Mouse (Mus musculus) heart, adult 18-20 months (tissue): ENCODE data around the gene Cfap126. TPM values are rescaled to one million over a fixed set of nuclear protein-coding genes. Genes with fewer than 3 reads are reported as not detected.
"Not testable (repeated sequence)": the region's sequence is repeated elsewhere in the genome, so short reads cannot be mapped to it uniquely, and the experiment has no call there.

ENCODE experiments used
- DNase-seq, 2 experiments: peaks; one replicate each; pipeline ENCODE4 v3.0.0; 2021 to 2022; ENCODE audit warnings: mixed read lengths in 1 of 2
- total RNA-seq, 2 experiments: library from RNA; stranded (reverse); gene quantifications; 2 replicates each; pipeline ENCODE4 v1.2.3; 2021

Gene Cfap126
- total RNA-seq, 2 experiments from 2014 or later: 0.60 to 1.4 TPM

DNA sequence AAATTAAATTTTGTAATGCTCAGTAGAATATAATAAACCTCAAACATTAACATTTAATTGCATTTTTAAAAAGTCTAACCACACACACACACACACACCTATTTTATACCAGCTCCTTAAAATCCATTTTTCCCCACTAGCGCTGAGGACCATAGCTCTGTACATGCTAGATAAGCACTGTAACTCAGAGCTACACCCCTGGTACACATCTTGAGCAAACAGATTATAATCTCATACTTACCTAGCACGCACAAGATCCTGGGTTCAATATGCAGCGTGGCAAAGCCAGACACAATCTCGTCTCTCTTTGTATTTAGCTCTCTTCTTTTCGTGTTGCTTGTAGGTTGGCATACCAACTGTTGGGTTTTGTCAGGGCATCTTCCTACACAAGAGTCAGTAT lies 10.7 kb downstream of the Cfap126 start:
- no peak for DNase-seq

GRCm38 (mm10) chr1:171129251-171129650 lies 15.5 kb downstream of the Cfap126 start:
- peak; percentile 50 to 81 for DNase-seq

DNA sequence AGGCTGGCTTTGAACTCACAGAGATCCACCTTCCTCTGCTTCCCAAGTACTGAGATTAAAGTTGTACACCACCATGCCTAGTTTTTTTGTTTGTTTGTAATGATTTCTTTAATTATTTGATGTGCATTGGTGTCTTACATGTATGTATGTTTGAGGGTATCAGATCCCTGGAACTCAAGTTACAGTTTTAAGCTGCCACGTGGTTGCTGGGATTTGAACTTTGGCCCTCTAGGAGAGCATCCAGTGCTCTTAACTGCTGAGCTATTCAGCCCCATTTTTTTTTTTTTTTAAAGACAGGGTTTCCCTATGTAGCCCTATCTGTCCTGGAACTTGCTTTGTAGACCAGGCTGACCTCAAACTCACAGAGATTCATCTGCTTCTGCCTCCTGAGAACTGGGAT lies 17.3 kb downstream of the Cfap126 start:
- no peak for DNase-seq

DNA sequence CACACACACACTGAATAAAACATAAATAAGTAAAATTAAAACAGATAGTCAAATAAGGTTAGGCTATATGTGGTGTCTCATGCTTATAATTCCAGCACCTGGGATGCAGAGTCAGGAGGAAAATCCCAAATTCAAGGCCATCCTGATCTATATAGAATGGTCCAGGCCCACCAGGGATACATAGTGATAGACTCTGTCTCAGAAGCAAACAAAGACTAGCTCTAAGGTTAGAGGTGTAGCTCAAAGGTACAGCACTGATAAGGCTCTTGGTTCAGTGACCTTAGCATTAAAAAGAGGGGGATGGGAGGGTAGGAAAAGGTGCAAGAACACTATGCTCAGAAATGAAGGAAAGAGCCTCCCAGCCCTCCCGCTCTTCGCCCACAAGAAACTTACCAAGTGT lies 21.9 kb downstream of the Cfap126 start:
- DNase-seq: no peak

GRCm38 (mm10) chr1:171137486-171138155 lies 23.9 kb downstream of the Cfap126 start:
- DNase-seq: not testable (repeated sequence)

DNA sequence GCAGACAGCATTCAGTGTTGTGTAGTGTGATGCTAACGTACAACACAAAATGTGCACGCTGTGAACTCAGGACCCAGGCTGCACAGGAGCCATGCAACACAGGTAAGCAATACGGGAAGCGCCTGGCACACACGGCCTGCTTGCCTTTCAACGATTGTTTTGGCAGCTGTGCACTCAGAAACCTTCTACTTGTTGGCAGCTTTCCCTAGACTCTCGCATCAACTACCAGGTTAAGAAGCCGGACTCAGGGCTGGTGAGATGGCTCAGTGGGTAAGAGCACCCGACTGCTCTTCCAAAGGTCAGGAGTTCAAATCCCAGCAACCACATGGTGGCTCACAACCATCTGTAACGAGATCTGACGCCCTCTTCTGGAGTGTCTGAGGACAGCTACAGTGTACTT lies 29.3 kb downstream of the Cfap126 start:
- peak; percentile 37 to 54 for DNase-seq

DNA sequence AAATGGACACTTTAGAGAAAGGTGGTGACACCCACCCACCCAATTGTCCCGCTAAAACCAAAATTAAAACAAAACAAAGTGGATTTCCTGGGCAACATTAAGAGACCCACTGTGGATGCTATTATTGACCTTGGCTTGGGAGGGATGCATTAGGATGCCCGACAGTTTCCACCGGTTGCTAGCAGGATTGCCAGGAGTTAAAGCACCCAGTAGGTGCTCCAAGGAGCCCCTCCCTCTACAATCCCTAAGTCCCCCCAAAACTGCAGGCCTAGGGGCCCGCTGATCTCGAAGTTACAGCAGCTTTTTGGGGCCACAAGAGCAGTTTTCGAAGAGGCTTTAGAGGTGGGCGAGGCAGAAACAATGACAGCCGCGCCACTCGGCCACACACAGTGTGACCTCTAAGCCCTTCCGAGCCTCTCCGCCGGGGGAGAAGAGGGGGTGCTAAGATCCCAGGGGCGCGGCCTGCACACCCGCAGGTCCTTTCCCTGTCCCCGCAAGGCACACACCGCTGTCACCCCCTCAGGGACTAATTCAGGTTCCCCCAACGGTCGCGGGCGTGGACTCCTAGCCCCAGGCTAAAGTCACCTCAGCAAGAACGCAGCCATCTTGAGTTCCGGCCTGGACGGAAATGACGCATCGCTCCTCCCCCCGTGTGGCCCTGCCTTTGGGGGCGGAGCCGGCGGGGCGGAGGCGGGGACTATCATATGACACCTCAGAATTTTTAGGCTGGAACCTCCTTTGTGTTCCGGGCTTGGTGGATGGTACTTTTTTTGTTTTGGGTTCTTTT lies 36.4 kb downstream of the Cfap126 start, which contains the start of the genes Sdhc and Mpz:
TSS of gene Sdhc (minus strand) at position 630 of the 787 bp plus-strand sequence.
TSS of gene Mpz (plus strand) at position 738 of the 787 bp plus-strand sequence.
- peak; percentile 96 to 99 for DNase-seq

- peak in 1 of 2 experiments; percentile 27 for DNase-seq
These were observed 37.2 kb downstream of the Cfap126 start for GRCm38 (mm10) chr1:171150838-171151391.

GRCm38 (mm10) chr1:171151966-171152365 lies 38.2 kb downstream of the Cfap126 start:
- DNase-seq: no peak

- no peak for DNase-seq
These were observed 42.9 kb downstream of the Cfap126 start for GRCm38 (mm10) chr1:171156644-171157043.

GRCm38 (mm10) chr1:171157965-171158364 lies 44.2 kb downstream of the Cfap126 start:
- no peak for DNase-seq

DNA sequence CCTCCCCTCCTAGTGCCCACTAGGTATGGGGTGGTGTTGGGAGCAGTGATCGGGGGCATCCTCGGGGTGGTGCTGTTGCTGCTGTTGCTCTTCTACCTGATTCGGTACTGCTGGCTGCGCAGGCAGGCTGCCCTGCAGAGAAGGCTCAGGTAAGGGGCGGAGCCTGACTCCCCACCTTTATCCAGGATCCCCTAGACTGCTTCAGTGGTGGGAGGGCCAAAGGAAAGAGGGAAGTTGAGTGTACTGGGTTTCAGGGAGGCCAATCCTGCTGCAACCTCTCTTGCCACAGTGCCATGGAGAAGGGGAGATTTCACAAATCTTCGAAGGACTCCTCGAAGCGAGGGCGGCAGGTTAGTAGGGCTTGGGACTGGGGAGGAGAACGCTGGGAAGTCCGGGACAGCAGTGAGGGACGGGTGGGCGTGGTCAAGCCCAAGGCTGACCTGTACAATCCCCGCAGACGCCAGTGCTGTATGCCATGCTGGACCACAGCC lies 45.8 kb downstream of the Cfap126 start:
- no peak for DNase-seq

GRCm38 (mm10) chr1:171162526-171162925 lies 48.8 kb downstream of the Cfap126 start:
- no peak for DNase-seq

GRCm38 (mm10) chr1:171164258-171164657 lies 50.5 kb downstream of the Cfap126 start:
- DNase-seq: peak in 1 of 2 experiments; percentile 60

GRCm38 (mm10) chr1:171165629-171166345 lies 52.1 kb downstream of the Cfap126 start:
- no peak for DNase-seq

DNA sequence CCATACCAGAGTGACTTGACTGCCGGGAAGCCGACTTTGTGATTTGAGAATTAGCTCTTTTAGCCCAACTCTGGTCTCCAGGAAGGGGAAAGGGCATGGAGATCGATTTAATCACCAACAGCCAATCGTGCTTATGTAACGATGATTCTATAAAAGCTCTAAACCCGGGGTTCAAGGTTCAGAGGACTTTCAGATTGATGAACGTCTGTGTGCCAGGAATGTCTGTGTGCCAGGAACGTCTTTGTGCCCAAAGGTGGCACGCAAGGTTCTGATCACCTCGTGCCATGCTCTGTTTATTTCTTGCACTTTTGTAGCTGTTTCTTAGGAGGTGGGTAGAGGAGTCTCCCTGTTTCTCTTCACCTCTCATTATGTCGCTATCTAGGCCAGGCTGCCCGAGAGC lies 55.2 kb downstream of the Cfap126 start:
- DNase-seq: no peak

DNA sequence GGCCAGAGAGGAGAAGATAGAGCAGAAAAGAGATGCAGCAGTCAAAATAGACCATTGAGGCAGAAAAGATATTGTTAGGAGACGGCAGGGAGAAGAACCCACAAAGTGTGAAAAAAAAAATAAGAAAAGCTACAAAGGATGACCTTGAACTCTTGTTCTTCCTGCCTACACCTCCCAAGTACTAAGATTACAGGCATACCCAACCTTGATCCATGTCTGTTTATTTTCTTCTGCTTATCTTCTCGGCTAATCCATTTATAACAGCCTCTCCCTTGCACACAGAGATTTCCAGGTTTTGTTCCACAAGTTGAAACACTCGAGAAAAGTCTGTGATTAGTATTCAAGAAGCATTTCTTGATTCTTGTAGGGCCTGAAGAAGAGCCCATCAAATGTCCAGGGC lies 56.2 kb downstream of the Cfap126 start:
- DNase-seq: no peak

DNA sequence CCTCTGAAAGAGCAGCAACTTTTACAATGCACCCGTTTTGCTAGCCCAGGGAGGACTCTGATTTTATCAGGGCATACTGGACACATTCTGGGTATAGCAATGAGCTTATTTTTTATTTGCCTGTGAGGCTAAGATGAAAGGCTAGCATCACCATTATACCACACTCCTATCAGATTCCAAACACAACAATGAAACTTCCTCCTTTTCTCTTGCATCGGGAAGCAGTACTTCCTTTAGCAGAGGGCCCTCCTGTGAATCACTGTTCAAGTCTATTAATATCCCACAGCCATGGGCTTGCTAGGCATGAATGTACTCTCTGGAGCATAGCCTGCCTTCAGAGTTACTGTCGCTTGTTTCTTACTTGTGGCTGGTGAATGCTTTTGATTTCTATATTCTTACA lies 57.4 kb downstream of the Cfap126 start:
- DNase-seq: peak; percentile 49 to 71

- no peak for DNase-seq
These were observed 59.1 kb downstream of the Cfap126 start for GRCm38 (mm10) chr1:171172779-171173178.
